Mouse (Mus musculus): ENCODE measurements around the gene 4931428F04Rik. TPM values are rescaled to one million over a fixed set of nuclear protein-coding genes. Genes with fewer than 3 reads are reported as not detected.

The 4931428F04Rik gene
- polyA plus RNA-seq, 1 experiment from 2014 or later = 14.5 TPM

DNA sequence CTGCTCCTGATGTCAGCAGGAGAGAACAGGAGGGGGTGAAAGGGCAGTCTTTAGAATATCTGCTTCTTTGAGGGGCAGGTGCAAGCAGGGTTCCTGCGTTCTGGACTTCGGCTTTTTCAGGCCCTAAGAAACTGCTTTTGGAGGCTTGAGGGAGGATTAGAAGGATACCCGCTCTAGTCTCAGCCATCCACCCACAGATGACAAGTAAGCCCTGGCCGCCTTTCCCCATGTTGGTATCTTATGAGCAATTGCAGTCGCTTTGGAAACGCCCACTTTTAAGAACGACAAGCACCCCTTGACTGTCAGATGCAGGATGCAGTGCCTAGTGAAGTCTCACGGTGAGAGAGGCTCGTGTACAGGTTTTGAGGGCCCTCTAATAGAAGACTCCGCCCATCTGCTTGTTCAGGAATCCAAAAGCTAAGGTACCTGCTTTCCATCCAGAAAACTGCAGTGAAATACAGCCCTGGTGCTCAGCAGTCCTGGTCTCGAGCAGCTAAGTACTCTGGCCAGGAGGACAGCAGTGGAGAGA is 29.1 kb upstream of the 4931428F04Rik start:
- no peak overlapping the region for H3K4me3 ChIP-seq (replicated peaks)
- no peak overlapping the region for H3K4me2 ChIP-seq (replicated peaks)
- peaks cover 50% of the 10 kb centered on the region for H3K36me3 ChIP-seq
- no peaks in the 10 kb centered on the region for H3K27me3 ChIP-seq
- no peaks in the 10 kb centered on the region for H3K4me1 ChIP-seq
- no peak for ATAC-seq (ENCODE audit: insufficient number of reproducible peaks, low FRiP score, low TSS enrichment, low read depth)
- H3K9me3 ChIP-seq (replicated peaks) = no peaks in the 10 kb centered on the region
- no peak overlapping the region for H3K9ac ChIP-seq
- H3K27ac ChIP-seq (replicated peaks) = no peak overlapping the region
- 84% methylated on average over 11 of the region's 11 CpGs for WGBS

DNA sequence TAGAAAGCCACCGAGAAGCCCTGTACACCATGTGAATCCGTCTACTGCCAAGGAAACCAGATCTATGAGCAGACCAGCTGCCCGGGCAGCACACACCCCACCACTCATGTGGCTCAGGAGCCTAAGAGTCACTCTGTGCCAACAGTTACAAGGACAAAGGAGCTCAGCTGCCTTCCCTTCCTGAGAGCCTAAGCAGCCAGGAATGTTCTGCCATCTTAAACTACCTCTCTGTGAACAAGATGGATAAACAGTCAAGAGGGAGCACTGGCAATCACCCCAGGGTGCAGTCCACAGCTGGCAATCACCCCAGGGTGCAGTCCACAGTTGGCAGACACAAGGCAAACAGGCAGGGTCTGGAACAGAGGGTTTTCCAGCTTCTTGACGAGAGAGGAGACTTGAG is 28.3 kb upstream of the 4931428F04Rik start:
- H3K4me3 ChIP-seq (replicated peaks) = no peak overlapping the region
- no peak overlapping the region for H3K4me2 ChIP-seq (replicated peaks)
- H3K4me1 ChIP-seq = no peaks in the 10 kb centered on the region
- no peaks in the 10 kb centered on the region for H3K27me3 ChIP-seq
- 79% methylated on average over 4 of the region's 4 CpGs for WGBS
- H3K9ac ChIP-seq = no peak overlapping the region
- H3K9me3 ChIP-seq (replicated peaks) = no peaks in the 10 kb centered on the region
- H3K36me3 ChIP-seq = peaks cover 54% of the 10 kb centered on the region
- H3K27ac ChIP-seq (replicated peaks) = no peak overlapping the region
- ATAC-seq (ENCODE audit: insufficient number of reproducible peaks, low FRiP score, low TSS enrichment, low read depth) = no peak

DNA sequence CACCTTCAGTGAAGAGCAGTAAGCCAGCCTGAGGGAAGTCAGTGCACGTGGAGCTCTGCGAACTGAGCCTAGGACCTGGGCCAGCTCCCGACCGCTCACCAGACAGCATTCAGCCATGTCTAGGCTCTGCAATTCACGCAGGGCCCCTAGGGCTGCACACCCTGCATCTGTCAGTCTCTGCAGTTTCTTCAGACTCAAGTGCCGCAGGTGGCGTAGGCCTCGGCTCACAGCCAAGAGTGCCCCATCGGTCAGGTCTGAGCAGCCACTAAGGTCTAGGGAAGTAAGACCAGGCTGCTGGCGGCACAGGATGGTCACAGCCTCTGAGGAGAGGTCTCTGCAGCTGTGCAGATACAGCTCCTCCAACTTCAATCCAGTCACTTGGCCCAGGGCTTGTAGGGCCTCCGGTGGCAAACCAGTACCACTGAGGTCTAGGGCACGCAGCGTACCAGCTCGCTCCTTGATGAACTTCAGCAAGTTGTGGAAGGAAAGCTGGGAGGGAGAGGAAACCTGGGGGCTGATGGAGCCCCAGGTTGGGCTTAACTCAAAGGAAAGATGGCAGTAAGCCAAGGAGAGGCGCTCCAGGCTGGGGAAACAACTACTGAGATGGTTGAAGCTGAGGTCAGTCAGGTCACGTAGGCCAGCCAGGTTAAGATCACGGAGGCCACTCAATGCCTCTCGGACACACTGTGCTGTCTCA is 25.6 kb upstream of the 4931428F04Rik start:
- no peaks in the 10 kb centered on the region for H3K9me3 ChIP-seq (replicated peaks)
- no peak overlapping the region for H3K4me3 ChIP-seq (replicated peaks)
- 0 out of 2 replicates have a peak, but pooled peaks have one; percentile 17 for ATAC-seq (ENCODE audit: insufficient number of reproducible peaks, low FRiP score, low TSS enrichment, low read depth)
- no peak overlapping the region for H3K9ac ChIP-seq
- H3K4me1 ChIP-seq = no peaks in the 10 kb centered on the region
- no peak overlapping the region for H3K4me2 ChIP-seq (replicated peaks)
- 83% methylated on average over 18 of the region's 18 CpGs for whole genome bisulfite sequencing
- peaks cover 74% of the 10 kb centered on the region for H3K36me3 ChIP-seq
- no peak overlapping the region for H3K27ac ChIP-seq (replicated peaks)
- H3K27me3 ChIP-seq = no peaks in the 10 kb centered on the region

DNA sequence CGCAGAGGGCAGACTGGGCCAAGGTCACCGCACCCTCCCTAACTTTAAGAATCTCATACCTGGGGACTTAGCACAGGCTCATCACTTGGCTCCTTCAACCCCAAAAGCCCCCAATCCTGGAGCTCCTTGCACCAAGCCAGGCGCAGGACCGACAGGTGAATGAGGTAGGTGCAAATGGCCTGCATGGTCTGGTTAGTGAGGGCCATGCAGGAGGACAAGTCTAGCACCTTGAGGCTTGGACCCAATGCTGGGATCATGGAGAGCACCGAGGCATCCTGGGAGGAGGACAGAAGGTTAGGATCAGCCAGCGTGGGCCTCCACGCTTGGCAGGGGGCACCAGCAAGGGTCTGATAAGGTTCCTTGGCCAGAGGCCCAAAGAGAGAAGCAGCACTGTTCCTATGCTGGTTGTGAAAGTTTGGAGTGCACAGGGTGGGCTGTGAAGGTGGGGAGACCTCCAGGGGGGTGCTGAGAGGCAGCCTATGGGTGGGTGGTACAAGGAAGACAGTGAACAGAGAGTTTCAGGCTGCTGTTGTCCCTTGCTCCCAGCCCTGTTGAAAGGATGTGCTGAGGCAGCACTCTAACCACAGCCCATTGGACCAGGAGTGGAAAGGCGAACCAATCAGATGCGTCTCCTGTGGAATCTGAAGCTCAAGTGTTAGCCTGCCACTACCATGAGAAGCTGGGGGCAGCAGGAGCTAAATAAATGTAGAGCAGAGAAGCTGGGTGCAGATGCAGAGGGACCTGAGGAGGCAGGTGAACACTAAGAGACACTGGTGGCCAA is 24.1 kb upstream of the 4931428F04Rik start:
- no peak overlapping the region for H3K9ac ChIP-seq
- H3K4me2 ChIP-seq (replicated peaks) = no peak overlapping the region
- no peaks in the 10 kb centered on the region for H3K4me1 ChIP-seq
- no peaks in the 10 kb centered on the region for H3K9me3 ChIP-seq (replicated peaks)
- H3K27ac ChIP-seq (replicated peaks) = no peak overlapping the region
- H3K36me3 ChIP-seq = peaks cover 78% of the 10 kb centered on the region
- H3K4me3 ChIP-seq (replicated peaks) = no peak overlapping the region
- 79% methylated on average over 9 of the region's 9 CpGs for WGBS
- ATAC-seq (ENCODE audit: insufficient number of reproducible peaks, low FRiP score, low TSS enrichment, low read depth) = no peak
- no peaks in the 10 kb centered on the region for H3K27me3 ChIP-seq

- H3K4me2 ChIP-seq (replicated peaks) = no peak overlapping the region
- 88% methylated on average over 8 of the region's 8 CpGs for WGBS
These were observed 23.3 kb upstream of the 4931428F04Rik start for GRCm38 (mm10) chr8:105312891-105313481.

DNA sequence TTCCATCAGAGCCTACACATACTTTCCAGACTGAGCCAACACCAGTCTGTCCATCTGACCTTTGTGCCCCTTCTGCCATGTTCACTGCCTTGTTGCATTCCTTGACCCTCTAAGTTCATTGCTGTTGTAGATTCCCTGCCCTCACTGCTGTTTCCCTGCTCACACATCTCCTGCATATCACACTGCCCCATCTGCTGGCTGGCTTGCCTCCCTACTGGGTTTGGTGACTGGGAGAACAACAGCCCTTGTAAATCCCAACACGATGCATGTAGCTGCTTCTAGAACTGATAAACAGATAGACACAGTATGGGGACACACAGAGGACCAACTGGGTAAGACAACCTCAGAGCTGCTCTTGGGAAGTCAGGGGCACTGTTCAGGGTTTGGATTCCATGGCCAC is 22.1 kb upstream of the 4931428F04Rik start:
- Histone ChIP-seq H3K9me3 (replicated peaks) (no peaks in the 10 kb centered on the region), H3K27ac (replicated peaks) (no peak overlapping the region), H3K9ac (no peak overlapping the region), H3K36me3 (peaks cover 81% of the 10 kb centered on the region), H3K4me1 (no peaks in the 10 kb centered on the region), H3K4me3 (replicated peaks) (no peak overlapping the region), H3K27me3 (no peaks in the 10 kb centered on the region), H3K4me2 (replicated peaks) (no peak overlapping the region)
- no peak for ATAC-seq (ENCODE audit: insufficient number of reproducible peaks, low FRiP score, low TSS enrichment, low read depth)
- WGBS = 81% methylated on average over 1 of the region's 1 CpGs

More at GRCm38 (mm10) chr8:105312891-105313481, 23.3 kb upstream of the 4931428F04Rik start:
- H3K9me3 ChIP-seq (replicated peaks) = no peaks in the 10 kb centered on the region
- peaks cover 78% of the 10 kb centered on the region for H3K36me3 ChIP-seq
- no peak for ATAC-seq (ENCODE audit: insufficient number of reproducible peaks, low FRiP score, low TSS enrichment, low read depth)
- no peaks in the 10 kb centered on the region for H3K4me1 ChIP-seq
- H3K9ac ChIP-seq = no peak overlapping the region
- no peak overlapping the region for H3K27ac ChIP-seq (replicated peaks)
- no peak overlapping the region for H3K4me3 ChIP-seq (replicated peaks)
- H3K27me3 ChIP-seq = no peaks in the 10 kb centered on the region

GRCm38 (mm10) chr8:105310118-105310517 is 20.5 kb upstream of the 4931428F04Rik start:
- H3K4me2 ChIP-seq (replicated peaks) = no peak overlapping the region
- no peaks in the 10 kb centered on the region for H3K9me3 ChIP-seq (replicated peaks)
- ATAC-seq (ENCODE audit: insufficient number of reproducible peaks, low FRiP score, low TSS enrichment, low read depth) = no peak
- peaks cover 70% of the 10 kb centered on the region for H3K36me3 ChIP-seq
- no peak overlapping the region for H3K9ac ChIP-seq
- peaks cover 16% of the 10 kb centered on the region for H3K4me1 ChIP-seq
- H3K4me3 ChIP-seq (replicated peaks) = no peak overlapping the region
- H3K27me3 ChIP-seq = no peaks in the 10 kb centered on the region
- WGBS = 81% methylated on average over 8 of the region's 8 CpGs
- H3K27ac ChIP-seq (replicated peaks) = no peak overlapping the region

- 80% methylated on average over 15 of the region's 15 CpGs for WGBS
- Histone ChIP-seq H3K36me3 (peaks cover 68% of the 10 kb centered on the region), H3K4me1 (peaks cover 24% of the 10 kb centered on the region), H3K27ac (replicated peaks) (no peak overlapping the region), H3K4me2 (replicated peaks) (no peak overlapping the region), H3K27me3 (no peaks in the 10 kb centered on the region), H3K4me3 (replicated peaks) (no peak overlapping the region), H3K9ac (no peak overlapping the region), H3K9me3 (replicated peaks) (no peaks in the 10 kb centered on the region)
- no peak for ATAC-seq (ENCODE audit: insufficient number of reproducible peaks, low FRiP score, low TSS enrichment, low read depth)
These were observed 19.6 kb upstream of the 4931428F04Rik start for GRCm38 (mm10) chr8:105309142-105309847.

GRCm38 (mm10) chr8:105308428-105308827 is 18.8 kb upstream of the 4931428F04Rik start:
- Histone ChIP-seq H3K27ac (replicated peaks) (no peak overlapping the region), H3K9me3 (replicated peaks) (no peaks in the 10 kb centered on the region), H3K4me2 (replicated peaks) (no peak overlapping the region), H3K4me1 (peaks cover 29% of the 10 kb centered on the region), H3K9ac (no peak overlapping the region), H3K27me3 (no peaks in the 10 kb centered on the region), H3K4me3 (replicated peaks) (no peak overlapping the region), H3K36me3 (peaks cover 71% of the 10 kb centered on the region)
- ATAC-seq (ENCODE audit: insufficient number of reproducible peaks, low FRiP score, low TSS enrichment, low read depth) = no peak
- WGBS = 93% methylated on average over 10 of the region's 10 CpGs

- H3K9me3 ChIP-seq (replicated peaks) = no peaks in the 10 kb centered on the region
These were observed 18.0 kb upstream of the 4931428F04Rik start for GRCm38 (mm10) chr8:105307670-105308069.

More at GRCm38 (mm10) chr8:105307670-105308069, 18.0 kb upstream of the 4931428F04Rik start:
- Histone ChIP-seq H3K9ac (no peak overlapping the region), H3K27me3 (no peaks in the 10 kb centered on the region), H3K4me1 (peaks cover 29% of the 10 kb centered on the region), H3K4me3 (replicated peaks) (no peak overlapping the region), H3K4me2 (replicated peaks) (no peak overlapping the region), H3K36me3 (peaks cover 70% of the 10 kb centered on the region), H3K27ac (replicated peaks) (no peak overlapping the region)
- 95% methylated on average over 13 of the region's 13 CpGs for WGBS
- ATAC-seq (ENCODE audit: insufficient number of reproducible peaks, low FRiP score, low TSS enrichment, low read depth) = no peak

All from embryonic facial prominence, embryonic 15.5 days (tissue).